Mouse (Mus musculus): ENCODE results near the gene Apol8. TPM values are rescaled to one million over a fixed set of nuclear protein-coding genes. Genes with fewer than 3 reads are reported as not detected.

Gene Apol8
- under 1 TPM; 0.06 to 0.42 TPM for polyA plus RNA-seq (2017; shearing (Covaris generic))

DNA sequence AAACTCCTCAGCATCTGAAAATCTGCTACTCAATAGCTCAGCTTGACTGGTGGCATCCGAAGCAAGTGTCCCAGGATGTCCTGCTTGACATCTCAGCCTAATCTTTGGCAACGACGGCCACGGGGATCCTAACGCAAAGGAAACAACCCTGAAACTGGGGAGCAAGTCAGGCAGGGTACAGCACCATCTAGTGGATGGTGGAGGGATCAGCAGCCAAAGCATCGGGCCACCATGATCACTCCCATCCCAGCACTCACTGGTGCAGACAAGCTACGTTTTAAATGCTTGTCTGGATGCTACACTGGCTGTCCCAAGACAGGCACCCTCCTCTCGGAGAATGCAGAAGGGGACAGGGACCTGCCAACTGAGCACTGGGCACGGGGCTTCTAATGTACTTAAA, at the start of gene Apol8:
Apol8 (minus strand) TSS at position 156 of the 400 bp plus-strand sequence.

DNA sequence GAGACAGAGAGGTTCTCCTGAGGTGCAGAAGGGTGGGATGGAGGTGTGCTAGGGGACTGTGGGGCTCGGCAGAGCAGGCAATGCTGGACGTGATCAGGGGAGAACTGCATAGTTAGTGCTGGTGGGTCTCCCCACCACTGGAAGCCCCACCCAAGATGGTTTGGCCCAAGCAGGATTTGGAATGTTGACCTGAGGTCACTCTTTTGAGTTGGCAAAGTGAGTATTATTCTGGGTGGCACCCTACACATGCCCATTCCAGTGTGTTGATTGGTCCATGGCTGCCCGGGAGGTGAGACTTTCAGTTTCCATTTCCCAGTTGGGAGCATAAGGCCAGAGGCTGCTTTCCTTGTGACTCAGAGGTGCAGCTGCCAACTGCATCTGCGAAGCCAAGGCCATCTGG, 28.1 kb downstream of the Apol8 start, which contains the start of gene Apol9b:
Apol9b (plus strand) TSS at position 301 of the 400 bp plus-strand sequence.

DNA sequence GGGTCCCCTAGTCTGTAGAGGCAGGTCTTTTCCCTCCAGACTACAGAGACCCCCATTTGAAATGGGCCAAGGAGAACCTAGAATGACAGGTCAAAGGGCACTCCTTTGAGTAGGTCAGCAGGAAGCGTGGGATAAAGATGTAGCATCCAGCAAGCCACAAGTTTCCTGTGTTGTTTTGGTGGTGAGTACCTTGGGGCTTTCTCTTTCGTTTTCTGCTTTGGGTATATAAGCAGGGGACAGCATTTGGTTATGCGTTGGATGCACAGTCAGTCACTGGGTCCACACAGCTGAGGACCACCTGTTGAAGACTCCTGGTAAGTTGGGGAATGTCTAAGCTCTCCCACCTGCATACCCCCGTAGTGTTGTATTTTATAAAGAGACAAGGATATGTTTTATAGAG, 58.1 kb downstream of the Apol8 start, which contains the start of gene Apol7e:
Apol7e (plus strand) TSS at position 202 of the 400 bp plus-strand sequence.

Other genes starting within 250 kb of the Apol8 start
- gene Apol11a, start 248.7 kb downstream of the Apol8 start, polyA plus RNA-seq (2017; shearing (Covaris generic)), result under 1 TPM; 0.37 to 0.55 TPM
- gene Apol7c, start 223.7 kb downstream of the Apol8 start, polyA plus RNA-seq (2017; shearing (Covaris generic)), result 1 to 10 TPM in 1 of 2 experiments, under 1 TPM in 1; 0.30 to 1.3 TPM
- gene 1700025B11Rik, start 195.1 kb downstream of the Apol8 start, polyA plus RNA-seq (2017; shearing (Covaris generic)), result not detected
- gene Apol10b, start 160.9 kb downstream of the Apol8 start, polyA plus RNA-seq (2017; shearing (Covaris generic)), result 1 to 10 TPM; 2.1 to 4.8 TPM
- not detected for gene Gm36245, start 157.7 kb downstream of the Apol8 start, polyA plus RNA-seq (2017; shearing (Covaris generic))
- gene Apol11b, start 113.7 kb downstream of the Apol8 start, polyA plus RNA-seq (2017; shearing (Covaris generic)), result 1 to 10 TPM; 1.2 to 3.1 TPM
- gene Apol7e, start 58.1 kb downstream of the Apol8 start, polyA plus RNA-seq (2017; shearing (Covaris generic)), result 100 to 1,000 TPM in 1 of 2 experiments, 10 to 100 TPM in 1; 42.2 to 233 TPM
- gene Apol9b, start 28.0 kb downstream of the Apol8 start, polyA plus RNA-seq (2017; shearing (Covaris generic)), result 10 to 100 TPM; 13.2 to 66.3 TPM
- gene Myh9, start 85.2 kb upstream of the Apol8 start, polyA plus RNA-seq (2017; shearing (Covaris generic)), result 100 to 1,000 TPM; 122 to 330 TPM
- gene Txn2, start 172.0 kb upstream of the Apol8 start, polyA plus RNA-seq (2017; shearing (Covaris generic)), result 100 to 1,000 TPM; 188 to 230 TPM
- 1 to 10 TPM; 2.5 to 4.2 TPM for gene Foxred2, start 199.7 kb upstream of the Apol8 start, polyA plus RNA-seq (2017; shearing (Covaris generic))
- 100 to 1,000 TPM; 185 to 207 TPM for gene Eif3d, start 213.8 kb upstream of the Apol8 start, polyA plus RNA-seq (2017; shearing (Covaris generic))

Data from activated CD4-positive, CD25-positive, alpha-beta regulatory T cell (primary cell).